Mouse (Mus musculus) forebrain, embryonic 11.5 days (tissue): ENCODE data around the gene Madcam1. TPM values are rescaled to one million over a fixed set of nuclear protein-coding genes. Genes with fewer than 3 reads are reported as not detected.

Source experiments
- ATAC-seq: fragments of 200-750 bp; cut with Nextera tagmentation; replicated peaks from 2 replicates; pipeline ENCODE4 v1.8.0; 2017; ENCODE audit warnings: moderate TSS enrichment; ENCODE audit not compliant: low FRiP score
- DNase-seq: peaks from one replicate; pipeline ENCODE4 v3.0.0-alpha.2; 2017; ENCODE audit warnings: low spot score
- H3K27ac ChIP-seq: fragments of 300-500 bp; sonication (generic); 2 replicates; pipeline ENCODE4 v1.5.1; 2014; ENCODE audit warnings: low read depth, low read length
- H3K27me3 ChIP-seq: fragments of 300-500 bp; sonication (generic); 2 replicates; pipeline ENCODE4 v1.6.1; 2014; ENCODE audit warnings: mild to moderate bottlenecking, low read length, mixed read lengths; ENCODE audit not compliant: control insufficient read depth, insufficient read depth
- H3K36me3 ChIP-seq: fragments of 300-500 bp; sonication (generic); 2 replicates; pipeline ENCODE4 v1.6.1; 2014; ENCODE audit warnings: mild to moderate bottlenecking, low read length, moderate library complexity, mixed read lengths; ENCODE audit not compliant: control insufficient read depth, insufficient read depth
- H3K4me1 ChIP-seq: fragments of 300-500 bp; sonication (generic); replicated peaks from 2 replicates; pipeline ENCODE4 v1.6.1; 2014; ENCODE audit warnings: low read length, mixed read lengths; ENCODE audit not compliant: control insufficient read depth, insufficient read depth
- H3K4me2 ChIP-seq: fragments of 300-500 bp; sonication (generic); 2 replicates; pipeline ENCODE4 v1.6.1; 2014; ENCODE audit warnings: low read depth, mild to moderate bottlenecking, low read length, moderate library complexity, mixed read lengths; ENCODE audit not compliant: severe bottlenecking
- H3K4me3 ChIP-seq: fragments of 300-500 bp; sonication (generic); 2 replicates; pipeline ENCODE4 v1.5.1; 2014; ENCODE audit warnings: low read depth, low read length
- H3K9ac ChIP-seq: fragments of 300-500 bp; sonication (generic); 2 replicates; pipeline ENCODE4 v1.6.1; 2014; ENCODE audit warnings: low read length
- H3K9me3 ChIP-seq: fragments of 300-500 bp; sonication (generic); 2 replicates; pipeline ENCODE4 v1.6.1; 2016; ENCODE audit warnings: low read length, mixed read lengths; ENCODE audit not compliant: control insufficient read depth
- WGBS: fragments of 180-500 bp; shearing (Covaris S2); extraction: QIAGEN DNeasy Blood & Tissue Kit; methylation state at CpG from one replicate; pipeline ENCODE4 v1.1.7; 2014; 5-methylcytosine and 5-hydroxymethylcytosine counted together
- polyA plus RNA-seq: library from polyadenylated mRNA; unstranded; fragments of >200 nt; fragmentation: Nextera tagmentation; extraction: Ambion mirVana; gene quantifications from 2 replicates; pipeline ENCODE4 v1.2.1, GENCODE M21; 2014

The Madcam1 gene
- polyA plus RNA-seq, 1 experiment from 2014 or later = 0.83 TPM

- H3K36me3 ChIP-seq = no peaks in the 10 kb centered on the region
- H3K9me3 ChIP-seq = no peaks in the 10 kb centered on the region
- H3K4me3 ChIP-seq = no peak overlapping the region
- H3K27me3 ChIP-seq = peaks cover 19% of the 10 kb centered on the region
- H3K9ac ChIP-seq = no peak overlapping the region
- H3K4me2 ChIP-seq = peak overlapping the region; percentile 90; the same call in 1 of the 2 replicates
- WGBS = 88% methylated on average over 8 of the region's 8 CpGs
- ATAC-seq = no peak
- no peak overlapping the region for H3K27ac ChIP-seq
- no peak for DNase-seq
- H3K4me1 ChIP-seq = peaks cover 8% of the 10 kb centered on the region; the same call in 1 of the 2 replicates
Observed at GRCm38 (mm10) chr10:79636287-79636686, 28.1 kb upstream of the Madcam1 start.

GRCm38 (mm10) chr10:79637128-79638110, 26.9 kb upstream of the Madcam1 start, which contains the start of gene Shc2:
Shc2 (minus strand) TSS chr10:79637918.
- H3K27me3 ChIP-seq = peaks cover 19% of the 10 kb centered on the region
- peak within 1 kb of the TSS; percentile 75 for H3K4me3 ChIP-seq
- H3K9ac ChIP-seq = peak within 1 kb of the TSS; percentile 77
- no peaks in the 10 kb centered on the region for H3K36me3 ChIP-seq
- ATAC-seq (peak; percentile 90), DNase-seq (peak; percentile 85)
- H3K4me2 ChIP-seq = peak within 1 kb of the TSS; percentile 90
- H3K27ac ChIP-seq = peak within 1 kb of the TSS; percentile 37; the same call in 1 of the 2 replicates
- peaks cover 8% of the 10 kb centered on the region; the same call in 1 of the 2 replicates for H3K4me1 ChIP-seq
- under 1% methylated on average over 101 of the region's 116 CpGs for WGBS
- H3K9me3 ChIP-seq = no peaks in the 10 kb centered on the region

GRCm38 (mm10) chr10:79638486-79639204, 25.7 kb upstream of the Madcam1 start:
- WGBS = 3% methylated on average over 23 of the region's 23 CpGs
- no peak overlapping the region for H3K4me3 ChIP-seq

GRCm38 (mm10) chr10:79645711-79646110, 18.6 kb upstream of the Madcam1 start, which contains the start of gene Odf3l2:
Odf3l2 (minus strand) TSS chr10:79645738.
- no peak within 1 kb of the TSS for H3K4me2 ChIP-seq
- H3K4me1 ChIP-seq = no peaks in the 10 kb centered on the region
- no peak within 1 kb of the TSS for H3K9ac ChIP-seq
- ATAC-seq = no peak
- no peak for DNase-seq
- H3K36me3 ChIP-seq = no peaks in the 10 kb centered on the region
- no peak within 1 kb of the TSS for H3K27ac ChIP-seq
- H3K27me3 ChIP-seq = no peaks in the 10 kb centered on the region
- no peaks in the 10 kb centered on the region for H3K9me3 ChIP-seq
- WGBS = 78% methylated on average over 8 of the region's 8 CpGs
- no peak within 1 kb of the TSS for H3K4me3 ChIP-seq

More at GRCm38 (mm10) chr10:79638486-79639204, 25.7 kb upstream of the Madcam1 start:
- ATAC-seq (no peak), DNase-seq (peak; percentile 71)
- no peaks in the 10 kb centered on the region for H3K36me3 ChIP-seq
- peaks cover 19% of the 10 kb centered on the region for H3K27me3 ChIP-seq
- peaks cover 8% of the 10 kb centered on the region; the same call in 1 of the 2 replicates for H3K4me1 ChIP-seq
- H3K4me2 ChIP-seq = peak overlapping the region; percentile 90; the same call in 1 of the 2 replicates
- H3K9ac ChIP-seq = no peak overlapping the region
- H3K27ac ChIP-seq = no peak overlapping the region
- no peaks in the 10 kb centered on the region for H3K9me3 ChIP-seq

- H3K4me1 ChIP-seq = no peaks in the 10 kb centered on the region
- no peak overlapping the region for H3K4me2 ChIP-seq
- no peaks in the 10 kb centered on the region for H3K9me3 ChIP-seq
- no peaks in the 10 kb centered on the region for H3K27me3 ChIP-seq
- DNase-seq (peak; percentile 87), ATAC-seq (peak; percentile 75)
- H3K9ac ChIP-seq = no peak overlapping the region
- H3K27ac ChIP-seq = no peak overlapping the region
- 29% methylated on average over 7 of the region's 7 CpGs for WGBS
- no peak overlapping the region for H3K4me3 ChIP-seq
- H3K36me3 ChIP-seq = no peaks in the 10 kb centered on the region
Observed at GRCm38 (mm10) chr10:79649070-79649751, 15.1 kb upstream of the Madcam1 start.

- H3K4me3 ChIP-seq = no peak overlapping the region
- no peaks in the 10 kb centered on the region for H3K4me1 ChIP-seq
- no peak overlapping the region for H3K27ac ChIP-seq
- 83% methylated on average over 7 of the region's 7 CpGs for WGBS
- no peak overlapping the region for H3K4me2 ChIP-seq
- no peaks in the 10 kb centered on the region for H3K36me3 ChIP-seq
- DNase-seq = no peak
- ATAC-seq = no peak
- no peaks in the 10 kb centered on the region for H3K9me3 ChIP-seq
- no peaks in the 10 kb centered on the region for H3K27me3 ChIP-seq
- no peak overlapping the region for H3K9ac ChIP-seq
Observed at GRCm38 (mm10) chr10:79652789-79653188, 11.6 kb upstream of the Madcam1 start.

GRCm38 (mm10) chr10:79654946-79655395, 9.4 kb upstream of the Madcam1 start:
- ATAC-seq (peak; percentile 70), DNase-seq (no peak)
- H3K9me3 ChIP-seq = no peaks in the 10 kb centered on the region
- H3K4me2 ChIP-seq = no peak overlapping the region
- WGBS = 52% methylated on average over 1 of the region's 1 CpGs
- H3K4me3 ChIP-seq = no peak overlapping the region
- no peaks in the 10 kb centered on the region for H3K36me3 ChIP-seq
- no peak overlapping the region for H3K9ac ChIP-seq
- H3K27ac ChIP-seq = no peak overlapping the region
- H3K4me1 ChIP-seq = no peaks in the 10 kb centered on the region
- no peaks in the 10 kb centered on the region for H3K27me3 ChIP-seq

- no peak overlapping the region for H3K4me2 ChIP-seq
- no peak overlapping the region for H3K4me3 ChIP-seq
- ATAC-seq = no peak; the same call in 1 of the 2 replicates
- H3K4me1 ChIP-seq = no peaks in the 10 kb centered on the region
- no peak overlapping the region for H3K27ac ChIP-seq
- H3K27me3 ChIP-seq = no peaks in the 10 kb centered on the region
- WGBS = 31% methylated on average over 4 of the region's 4 CpGs
- H3K9me3 ChIP-seq = no peaks in the 10 kb centered on the region
- H3K9ac ChIP-seq = no peak overlapping the region
- H3K36me3 ChIP-seq = no peaks in the 10 kb centered on the region
- DNase-seq = no peak
Observed at GRCm38 (mm10) chr10:79658829-79659228, 5.5 kb upstream of the Madcam1 start.
